Mouse (Mus musculus): ENCODE data around the gene Ssna1. TPM values are rescaled to one million over a fixed set of nuclear protein-coding genes. Genes with fewer than 3 reads are reported as not detected.
A peak's percentile ranks its signal among the peaks of the same experiment; 100 is the strongest.

Ssna1 gene
- polyA plus RNA-seq, 1 experiment from 2014 or later: 323 TPM

GRCm38 (mm10) chr2:25233421-25233820 lies 38.8 kb downstream of the Ssna1 start:
- no peak for DNase-seq (ENCODE audit: low spot score)

DNA sequence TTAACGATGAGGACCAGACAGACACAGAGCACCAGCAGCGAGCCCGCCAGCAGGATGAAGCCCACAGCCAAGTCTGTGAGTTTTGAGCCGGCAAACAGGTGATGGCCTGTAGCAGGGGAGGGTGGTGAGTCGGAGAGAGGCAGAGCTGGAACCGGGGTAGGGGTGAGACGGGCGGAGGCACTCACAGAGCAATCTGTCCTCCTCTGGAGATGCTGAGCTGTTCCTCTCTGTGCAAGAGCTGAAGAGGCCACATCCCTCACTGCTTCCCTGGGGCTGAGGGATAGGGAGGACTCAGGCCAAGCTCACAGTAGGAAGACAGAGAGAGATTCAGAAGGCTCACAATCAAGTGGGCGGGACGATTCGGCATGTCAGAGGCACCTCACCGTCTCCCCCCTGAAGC lies 41.2 kb downstream of the Ssna1 start:
- no peak for DNase-seq (ENCODE audit: low spot score)

DNA sequence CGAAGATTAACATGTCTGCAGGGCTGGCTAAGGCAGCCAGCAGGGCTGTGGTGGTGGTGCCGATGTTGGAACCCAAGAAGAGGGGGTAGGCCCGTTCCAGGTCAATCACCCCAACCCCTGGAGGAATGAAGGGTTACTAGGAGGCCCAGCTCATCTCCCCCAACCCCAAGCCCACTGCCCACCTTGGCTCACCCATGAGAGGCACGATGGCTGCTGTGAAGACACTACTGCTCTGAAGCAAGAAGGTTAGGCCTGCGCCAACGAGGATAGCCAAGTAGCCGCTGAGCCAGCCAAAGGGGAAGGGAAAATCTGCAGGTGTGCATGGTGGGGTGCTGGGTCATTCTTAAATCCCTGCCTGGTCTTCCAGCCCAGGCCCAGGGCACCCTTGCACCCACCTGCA lies 41.7 kb downstream of the Ssna1 start:
- no peak for DNase-seq (ENCODE audit: low spot score)

DNA sequence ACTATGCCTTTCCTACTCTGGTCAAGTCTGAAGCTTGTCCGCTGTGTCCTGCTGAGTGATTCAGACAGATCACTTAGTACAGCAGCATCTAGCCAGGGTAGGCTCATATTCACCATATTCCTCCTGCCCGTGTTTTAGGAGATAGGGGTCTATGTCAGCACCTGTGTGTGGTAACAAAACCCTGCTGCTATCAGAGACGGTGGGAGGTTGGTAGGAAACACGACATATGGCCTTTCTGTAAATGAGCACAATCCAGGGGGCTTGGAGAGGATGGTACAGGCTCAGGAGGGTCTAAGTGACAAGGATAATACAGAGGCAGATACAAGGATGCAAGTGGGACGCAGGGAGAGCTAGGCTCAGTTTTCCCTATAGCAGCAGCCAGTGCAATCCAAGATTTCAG lies 42.7 kb downstream of the Ssna1 start:
- no peak for DNase-seq (ENCODE audit: low spot score)

- no peak for DNase-seq (ENCODE audit: low spot score)
Measured at GRCm38 (mm10) chr2:25228995-25229530, 43.2 kb downstream of the Ssna1 start.

DNA sequence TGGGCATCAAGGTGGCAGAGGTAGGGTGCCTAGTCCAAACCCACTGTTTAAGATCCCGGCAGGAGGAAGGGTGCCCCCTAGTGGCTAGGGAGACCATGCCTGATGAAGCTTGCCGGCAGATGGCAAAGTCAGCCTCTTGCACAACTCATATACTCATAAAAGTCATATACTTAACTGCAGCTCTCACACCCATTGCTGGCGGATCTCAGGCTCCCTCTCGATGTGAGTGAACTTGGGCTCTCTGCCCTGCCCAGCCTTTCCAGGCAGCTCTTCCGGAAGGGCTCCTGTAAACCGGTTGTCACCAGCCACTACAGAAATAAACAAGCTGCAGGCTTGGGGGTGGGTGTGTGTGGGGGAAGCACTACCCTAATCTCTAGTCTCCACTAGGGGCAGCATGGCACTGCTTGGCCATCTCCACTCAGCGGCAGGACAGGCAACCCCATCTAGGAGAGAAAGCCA lies 43.8 kb downstream of the Ssna1 start:
- DNase-seq (ENCODE audit: low spot score): peak; percentile 91

DNA sequence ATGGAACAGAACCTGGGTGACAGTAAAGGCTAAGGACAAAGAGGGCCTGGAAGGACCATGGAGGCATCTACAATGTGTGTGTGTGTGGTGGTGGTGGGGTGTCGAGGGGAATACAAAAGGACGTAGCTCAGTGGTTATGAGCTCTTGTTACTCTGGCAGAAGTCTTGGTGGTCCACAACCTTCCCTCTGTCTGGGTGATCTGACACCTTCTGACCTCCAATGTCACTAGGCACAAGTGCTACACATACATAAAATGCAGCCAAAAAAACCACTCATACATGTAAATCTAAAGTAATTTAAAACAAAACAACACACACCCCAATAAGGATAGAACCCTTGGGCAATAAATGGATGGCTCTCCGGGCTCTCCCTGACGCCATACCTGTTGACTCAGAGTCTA lies 44.8 kb downstream of the Ssna1 start:
- DNase-seq (ENCODE audit: low spot score): no peak

GRCm38 (mm10) chr2:25226864-25227263 lies 45.4 kb downstream of the Ssna1 start:
- DNase-seq (ENCODE audit: low spot score): no peak

DNA sequence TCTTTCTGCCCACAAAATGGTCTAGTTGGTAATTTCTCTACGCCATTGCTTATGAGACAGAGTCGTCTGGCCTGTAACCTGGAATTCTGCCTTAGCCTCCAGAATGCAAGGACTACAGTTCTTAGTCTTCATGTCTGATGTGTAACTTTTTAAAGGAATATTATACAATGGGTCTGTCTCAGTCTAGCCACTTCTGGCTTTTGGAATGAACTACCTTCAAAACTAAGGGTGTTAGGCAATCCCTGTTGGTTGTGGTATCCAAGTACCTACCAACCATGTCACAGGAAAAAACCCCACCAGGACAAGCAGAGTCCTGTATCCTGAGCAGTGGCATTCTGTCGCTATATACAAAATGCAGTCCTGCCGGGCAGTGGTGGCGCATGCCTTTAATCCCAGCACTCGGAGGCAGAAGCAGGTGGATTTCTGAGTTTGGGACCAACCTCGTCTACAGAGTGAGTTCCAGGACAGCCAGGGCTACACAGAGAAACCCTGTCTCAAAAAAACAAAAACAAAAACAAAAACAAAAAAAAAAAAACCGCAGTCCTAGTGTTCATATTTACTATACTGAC lies 46.3 kb downstream of the Ssna1 start:
- no peak for DNase-seq (ENCODE audit: low spot score)

DNA sequence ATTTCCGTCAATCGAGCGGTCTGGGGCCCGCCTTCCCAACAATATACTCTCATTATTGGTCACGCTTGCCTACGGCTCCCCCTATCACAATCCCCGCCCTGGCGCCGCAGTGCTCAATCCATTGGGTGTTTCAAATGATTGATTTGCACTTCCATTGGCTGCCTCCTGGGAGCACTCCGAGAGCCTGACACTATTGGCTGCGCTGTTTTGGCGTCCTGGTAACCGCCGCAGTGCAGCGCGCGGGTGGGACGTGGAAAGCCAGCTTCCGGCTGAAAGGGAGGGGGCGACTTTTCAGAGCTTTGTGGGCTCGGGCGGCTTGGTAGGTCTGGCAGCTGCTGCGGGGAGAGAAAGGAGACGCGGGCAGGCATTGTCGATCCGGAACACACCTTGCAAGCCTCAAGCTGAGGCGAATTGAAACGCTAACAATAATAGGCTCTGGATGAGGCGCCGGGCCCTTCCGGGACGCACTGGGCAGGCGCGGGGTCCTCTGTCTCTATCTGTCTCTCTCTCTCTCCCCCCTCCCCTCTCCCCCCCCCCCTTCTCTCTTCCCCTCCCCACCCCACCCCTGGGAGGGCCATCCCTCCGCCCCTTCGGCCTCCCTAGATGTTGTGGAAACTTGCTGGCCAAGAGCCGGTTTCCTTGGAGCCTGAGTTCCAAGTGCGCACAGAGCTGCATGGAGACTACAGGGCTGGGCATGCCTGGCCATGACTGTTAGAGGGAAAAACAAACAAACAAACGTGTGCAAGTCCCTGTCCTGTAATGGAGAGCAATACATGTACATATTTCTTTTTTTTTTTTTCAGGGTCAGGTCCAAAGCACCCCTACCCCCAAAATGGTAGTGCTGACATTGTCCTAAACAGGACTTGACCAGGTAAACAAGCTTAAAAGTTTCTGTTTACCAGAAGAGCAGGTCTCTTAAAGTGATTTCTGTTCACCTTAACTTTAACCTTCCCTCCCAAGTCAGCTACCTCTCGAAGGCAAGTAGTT lies 47.2 kb downstream of the Ssna1 start:
- DNase-seq (ENCODE audit: low spot score): peak; percentile 100

- DNase-seq (ENCODE audit: low spot score): no peak
Measured at GRCm38 (mm10) chr2:25224492-25224765, 47.8 kb downstream of the Ssna1 start, which contains the start of gene Tubb4b. TSS of gene Tubb4b (minus strand) at chr2:25224702.

GRCm38 (mm10) chr2:25223681-25224491 lies 48.4 kb downstream of the Ssna1 start:
- DNase-seq (ENCODE audit: low spot score): peak; percentile 81

GRCm38 (mm10) chr2:25221331-25221772 lies 50.9 kb downstream of the Ssna1 start:
- DNase-seq (ENCODE audit: low spot score): no peak

Other genes starting within 250 kb of the Ssna1 start
- gene Nsmf, start 218.1 kb downstream of the Ssna1 start, polyA plus RNA-seq (2015; fragmentation: Nextera tagmentation; extraction: Ambion mirVana): 14.3 and 16.5 TPM in 2 replicates
- gene Entpd8, start 192.1 kb downstream of the Ssna1 start, polyA plus RNA-seq (2015; fragmentation: Nextera tagmentation; extraction: Ambion mirVana): 0.16 and 0.26 TPM in 2 replicates
- gene Noxa1, start 177.3 kb downstream of the Ssna1 start, polyA plus RNA-seq (2015; fragmentation: Nextera tagmentation; extraction: Ambion mirVana): 0.27 and 0.39 TPM in 2 replicates
- gene Nrarp, start 91.7 kb downstream of the Ssna1 start, polyA plus RNA-seq (2015; fragmentation: Nextera tagmentation; extraction: Ambion mirVana): 9.5 TPM in 2 replicates
- 23.5 and 25.6 TPM in 2 replicates for gene Tor4a, start 75.6 kb downstream of the Ssna1 start, polyA plus RNA-seq (2015; fragmentation: Nextera tagmentation; extraction: Ambion mirVana)
- 73.3 and 78.1 TPM in 2 replicates for gene Nelfb, start 60.9 kb downstream of the Ssna1 start, polyA plus RNA-seq (2015; fragmentation: Nextera tagmentation; extraction: Ambion mirVana)
- gene Stpg3, start 57.8 kb downstream of the Ssna1 start, polyA plus RNA-seq (2015; fragmentation: Nextera tagmentation; extraction: Ambion mirVana): 0.14 TPM in 1 of 2 replicates, not detected in the other
- gene Fam166a, start 53.7 kb downstream of the Ssna1 start, polyA plus RNA-seq (2015; fragmentation: Nextera tagmentation; extraction: Ambion mirVana): 0.34 TPM in 1 of 2 replicates, not detected in the other
- 460 and 503 TPM in 2 replicates for gene Tubb4b, start 47.7 kb downstream of the Ssna1 start, polyA plus RNA-seq (2015; fragmentation: Nextera tagmentation; extraction: Ambion mirVana)
- 0.05 TPM in 1 of 2 replicates, not detected in the other for gene Slc34a3, start 38.1 kb downstream of the Ssna1 start, polyA plus RNA-seq (2015; fragmentation: Nextera tagmentation; extraction: Ambion mirVana)
- gene Rnf224, start 35.7 kb downstream of the Ssna1 start, polyA plus RNA-seq (2015; fragmentation: Nextera tagmentation; extraction: Ambion mirVana): not detected in 2 replicates
- 0.80 and 1.2 TPM in 2 replicates for gene Rnf208, start 30.2 kb downstream of the Ssna1 start, polyA plus RNA-seq (2015; fragmentation: Nextera tagmentation; extraction: Ambion mirVana)
- 0.19 and 0.33 TPM in 2 replicates for gene Cysrt1, start 30.0 kb downstream of the Ssna1 start, polyA plus RNA-seq (2015; fragmentation: Nextera tagmentation; extraction: Ambion mirVana)
- 3.4 and 4.9 TPM in 2 replicates for gene AL732309.1, start 25.6 kb downstream of the Ssna1 start, polyA plus RNA-seq (2015; fragmentation: Nextera tagmentation; extraction: Ambion mirVana)
- gene Tmem203, start 17.0 kb downstream of the Ssna1 start, polyA plus RNA-seq (2015; fragmentation: Nextera tagmentation; extraction: Ambion mirVana): 43.1 and 47.4 TPM in 2 replicates
- 10.2 and 12.6 TPM in 2 replicates for gene Tprn, start 9.8 kb downstream of the Ssna1 start, polyA plus RNA-seq (2015; fragmentation: Nextera tagmentation; extraction: Ambion mirVana)
- 71.5 and 80.6 TPM in 2 replicates for gene Anapc2, start within 50 bp of the Ssna1 start, polyA plus RNA-seq (2015; fragmentation: Nextera tagmentation; extraction: Ambion mirVana)
- gene Tmem210, start 15.7 kb upstream of the Ssna1 start, polyA plus RNA-seq (2015; fragmentation: Nextera tagmentation; extraction: Ambion mirVana): not detected in 2 replicates
- gene Lrrc26, start 17.5 kb upstream of the Ssna1 start, polyA plus RNA-seq (2015; fragmentation: Nextera tagmentation; extraction: Ambion mirVana): 1.4 and 3.6 TPM in 2 replicates
- 0.12 and 0.21 TPM in 2 replicates for gene Grin1, start 46.7 kb upstream of the Ssna1 start, polyA plus RNA-seq (2015; fragmentation: Nextera tagmentation; extraction: Ambion mirVana)
- gene Man1b1, start 59.9 kb upstream of the Ssna1 start, polyA plus RNA-seq (2015; fragmentation: Nextera tagmentation; extraction: Ambion mirVana): 37.1 and 40.7 TPM in 2 replicates
- gene Dpp7, start 83.9 kb upstream of the Ssna1 start, polyA plus RNA-seq (2015; fragmentation: Nextera tagmentation; extraction: Ambion mirVana): 8.7 and 9.1 TPM in 2 replicates
- 21.3 and 24.6 TPM in 2 replicates for gene Uap1l1, start 93.2 kb upstream of the Ssna1 start, polyA plus RNA-seq (2015; fragmentation: Nextera tagmentation; extraction: Ambion mirVana)
- 22.8 and 25.4 TPM in 2 replicates for gene Sapcd2, start 99.9 kb upstream of the Ssna1 start, polyA plus RNA-seq (2015; fragmentation: Nextera tagmentation; extraction: Ambion mirVana)
- 7.6 and 9.0 TPM in 2 replicates for gene Entpd2, start 123.4 kb upstream of the Ssna1 start, polyA plus RNA-seq (2015; fragmentation: Nextera tagmentation; extraction: Ambion mirVana)
- gene Npdc1, start 126.9 kb upstream of the Ssna1 start, polyA plus RNA-seq (2015; fragmentation: Nextera tagmentation; extraction: Ambion mirVana): 6.3 and 7.2 TPM in 2 replicates
- gene Fut7, start 150.8 kb upstream of the Ssna1 start, polyA plus RNA-seq (2015; fragmentation: Nextera tagmentation; extraction: Ambion mirVana): 1.4 and 1.8 TPM in 2 replicates
- 3.3 and 4.7 TPM in 2 replicates for gene Abca2, start 156.3 kb upstream of the Ssna1 start, polyA plus RNA-seq (2015; fragmentation: Nextera tagmentation; extraction: Ambion mirVana)
- gene Clic3, start 184.4 kb upstream of the Ssna1 start, polyA plus RNA-seq (2015; fragmentation: Nextera tagmentation; extraction: Ambion mirVana): 3.6 and 4.7 TPM in 2 replicates
- 72.4 and 83.3 TPM in 2 replicates for gene Paxx, start 188.7 kb upstream of the Ssna1 start, polyA plus RNA-seq (2015; fragmentation: Nextera tagmentation; extraction: Ambion mirVana)
- gene Ptgds, start 197.6 kb upstream of the Ssna1 start, polyA plus RNA-seq (2015; fragmentation: Nextera tagmentation; extraction: Ambion mirVana): 6.3 TPM in 2 replicates
- gene Lcn12, start 221.5 kb upstream of the Ssna1 start, polyA plus RNA-seq (2015; fragmentation: Nextera tagmentation; extraction: Ambion mirVana): not detected in 2 replicates
- 44.3 and 47.2 TPM in 2 replicates for gene Fbxw5, start 228.3 kb upstream of the Ssna1 start, polyA plus RNA-seq (2015; fragmentation: Nextera tagmentation; extraction: Ambion mirVana)
- gene C8g, start 229.3 kb upstream of the Ssna1 start, polyA plus RNA-seq (2015; fragmentation: Nextera tagmentation; extraction: Ambion mirVana): 5.6 and 6.4 TPM in 2 replicates